Mouse (Mus musculus): ENCODE measurements around the gene Tmod1. TPM values are rescaled to one million over a fixed set of nuclear protein-coding genes. Genes with fewer than 3 reads are reported as not detected.

Tmod1 gene
- polyA plus RNA-seq, 1 experiment from 2014 or later: 203 TPM

- H3K4me2 ChIP-seq: no peak overlapping the region
- no peak overlapping the region for H3K9ac ChIP-seq (ENCODE audit: low read depth, low read length)
- H3K27me3 ChIP-seq (ENCODE audit: control insufficient read depth, insufficient read depth, low read length): no peaks in the 10 kb centered on the region
- H3K4me1 ChIP-seq (ENCODE audit: control insufficient read depth, insufficient read depth, low read length): peaks cover 14% of the 10 kb centered on the region
- no peak for ATAC-seq (replicated peaks; ENCODE audit: insufficient number of reproducible peaks, low FRiP score, low TSS enrichment)
- no peaks in the 10 kb centered on the region for H3K9me3 ChIP-seq (replicated peaks; ENCODE audit: control insufficient read depth, low read length)
- H3K27ac ChIP-seq (ENCODE audit: low read depth, low read length): no peak overlapping the region
- WGBS (ENCODE audit: insufficient replicate concordance): 67% methylated on average over 6 of the region's 6 CpGs
- H3K36me3 ChIP-seq (ENCODE audit: control insufficient read depth, insufficient read depth, low read length): no peaks in the 10 kb centered on the region
- no peak overlapping the region for H3K4me3 ChIP-seq (ENCODE audit: low read depth, low read length)
Measured at GRCm38 (mm10) chr4:46028224-46028623, 10.5 kb upstream of the Tmod1 start.

GRCm38 (mm10) chr4:46028781-46029180 is 10.0 kb upstream of the Tmod1 start:
- H3K27ac ChIP-seq (ENCODE audit: low read depth, low read length): no peak overlapping the region
- no peak overlapping the region for H3K9ac ChIP-seq (ENCODE audit: low read depth, low read length)

GRCm38 (mm10) chr4:46029552-46029951 is 9.2 kb upstream of the Tmod1 start:
- H3K36me3 ChIP-seq (ENCODE audit: control insufficient read depth, insufficient read depth, low read length): no peaks in the 10 kb centered on the region
- no peak overlapping the region for H3K4me3 ChIP-seq (ENCODE audit: low read depth, low read length)
- H3K9me3 ChIP-seq (replicated peaks; ENCODE audit: control insufficient read depth, low read length): no peaks in the 10 kb centered on the region
- ATAC-seq (replicated peaks; ENCODE audit: insufficient number of reproducible peaks, low FRiP score, low TSS enrichment): no peak
- no peaks in the 10 kb centered on the region for H3K27me3 ChIP-seq (ENCODE audit: control insufficient read depth, insufficient read depth, low read length)
- H3K4me2 ChIP-seq: no peak overlapping the region
- H3K9ac ChIP-seq (ENCODE audit: low read depth, low read length): no peak overlapping the region
- peaks cover 21% of the 10 kb centered on the region for H3K4me1 ChIP-seq (ENCODE audit: control insufficient read depth, insufficient read depth, low read length)
- 49% methylated on average over 9 of the region's 9 CpGs for WGBS (ENCODE audit: insufficient replicate concordance)
- no peak overlapping the region for H3K27ac ChIP-seq (ENCODE audit: low read depth, low read length)

More at GRCm38 (mm10) chr4:46028781-46029180, 10.0 kb upstream of the Tmod1 start:
- H3K36me3 ChIP-seq (ENCODE audit: control insufficient read depth, insufficient read depth, low read length): no peaks in the 10 kb centered on the region
- no peak overlapping the region for H3K4me3 ChIP-seq (ENCODE audit: low read depth, low read length)
- H3K9me3 ChIP-seq (replicated peaks; ENCODE audit: control insufficient read depth, low read length): no peaks in the 10 kb centered on the region
- H3K4me1 ChIP-seq (ENCODE audit: control insufficient read depth, insufficient read depth, low read length): peaks cover 18% of the 10 kb centered on the region
- H3K27me3 ChIP-seq (ENCODE audit: control insufficient read depth, insufficient read depth, low read length): no peaks in the 10 kb centered on the region
- no peak overlapping the region for H3K4me2 ChIP-seq
- WGBS (ENCODE audit: insufficient replicate concordance): 80% methylated on average over 4 of the region's 4 CpGs
- ATAC-seq (replicated peaks; ENCODE audit: insufficient number of reproducible peaks, low FRiP score, low TSS enrichment): no peak

- Histone ChIP-seq H3K9ac (ENCODE audit: low read depth, low read length) (peak overlapping the region; percentile 67), H3K4me1 (ENCODE audit: control insufficient read depth, insufficient read depth, low read length) (peaks cover 25% of the 10 kb centered on the region), H3K4me2 (peak overlapping the region; percentile 53), H3K36me3 (ENCODE audit: control insufficient read depth, insufficient read depth, low read length) (no peaks in the 10 kb centered on the region), H3K4me3 (ENCODE audit: low read depth, low read length) (no peak overlapping the region), H3K9me3 (replicated peaks; ENCODE audit: control insufficient read depth, low read length) (no peaks in the 10 kb centered on the region), H3K27me3 (ENCODE audit: control insufficient read depth, insufficient read depth, low read length) (0 out of 2 replicates have a peak, but pooled peaks cover under 1% of the 10 kb centered on the region), H3K27ac (ENCODE audit: low read depth, low read length) (peak overlapping the region; percentile 84)
- peak; percentile 39; the same call in 1 of the 2 replicates for ATAC-seq (replicated peaks; ENCODE audit: insufficient number of reproducible peaks, low FRiP score, low TSS enrichment)
- WGBS (ENCODE audit: insufficient replicate concordance): 24% methylated on average over 9 of the region's 9 CpGs
Measured at GRCm38 (mm10) chr4:46032448-46032847, 6.3 kb upstream of the Tmod1 start.

- no peak overlapping the region for H3K4me3 ChIP-seq (ENCODE audit: low read depth, low read length)
- H3K9me3 ChIP-seq (replicated peaks; ENCODE audit: control insufficient read depth, low read length): no peaks in the 10 kb centered on the region
- WGBS (ENCODE audit: insufficient replicate concordance): 25% methylated on average over 2 of the region's 2 CpGs
- H3K27me3 ChIP-seq (ENCODE audit: control insufficient read depth, insufficient read depth, low read length): 0 out of 2 replicates have a peak, but pooled peaks cover 8% of the 10 kb centered on the region
- no peak overlapping the region; the same call in 1 of the 2 replicates for H3K9ac ChIP-seq (ENCODE audit: low read depth, low read length)
- peak overlapping the region; percentile 53 for H3K4me2 ChIP-seq
- peaks cover 30% of the 10 kb centered on the region for H3K4me1 ChIP-seq (ENCODE audit: control insufficient read depth, insufficient read depth, low read length)
- no peaks in the 10 kb centered on the region for H3K36me3 ChIP-seq (ENCODE audit: control insufficient read depth, insufficient read depth, low read length)
- peak; percentile 74 for ATAC-seq (replicated peaks; ENCODE audit: insufficient number of reproducible peaks, low FRiP score, low TSS enrichment)
- peak overlapping the region; percentile 84 for H3K27ac ChIP-seq (ENCODE audit: low read depth, low read length)
Measured at GRCm38 (mm10) chr4:46033197-46033596, 5.5 kb upstream of the Tmod1 start.

- Histone ChIP-seq H3K9ac (ENCODE audit: low read depth, low read length) (peak overlapping the region; percentile 82), H3K4me1 (ENCODE audit: control insufficient read depth, insufficient read depth, low read length) (peaks cover 48% of the 10 kb centered on the region), H3K27me3 (ENCODE audit: control insufficient read depth, insufficient read depth, low read length) (peaks cover 20% of the 10 kb centered on the region; the same call in 1 of the 2 replicates), H3K36me3 (ENCODE audit: control insufficient read depth, insufficient read depth, low read length) (no peaks in the 10 kb centered on the region), H3K4me2 (peak overlapping the region; percentile 79), H3K9me3 (replicated peaks; ENCODE audit: control insufficient read depth, low read length) (no peaks in the 10 kb centered on the region), H3K27ac (ENCODE audit: low read depth, low read length) (peak overlapping the region; percentile 100), H3K4me3 (ENCODE audit: low read depth, low read length) (peak overlapping the region; percentile 85)
- WGBS (ENCODE audit: insufficient replicate concordance): 10% methylated on average over 12 of the region's 12 CpGs
- no peak for ATAC-seq (replicated peaks; ENCODE audit: insufficient number of reproducible peaks, low FRiP score, low TSS enrichment)
Measured at GRCm38 (mm10) chr4:46038591-46038891, 194 bp upstream of the Tmod1 start.

- Histone ChIP-seq H3K9ac (ENCODE audit: low read depth, low read length) (peak overlapping the region; percentile 82), H3K9me3 (replicated peaks; ENCODE audit: control insufficient read depth, low read length) (no peaks in the 10 kb centered on the region), H3K27ac (ENCODE audit: low read depth, low read length) (peak overlapping the region; percentile 100), H3K4me3 (ENCODE audit: low read depth, low read length) (peak overlapping the region; percentile 85), H3K27me3 (ENCODE audit: control insufficient read depth, insufficient read depth, low read length) (peaks cover 20% of the 10 kb centered on the region; the same call in 1 of the 2 replicates), H3K36me3 (ENCODE audit: control insufficient read depth, insufficient read depth, low read length) (no peaks in the 10 kb centered on the region), H3K4me2 (peak overlapping the region; percentile 79), H3K4me1 (ENCODE audit: control insufficient read depth, insufficient read depth, low read length) (peaks cover 56% of the 10 kb centered on the region)
- no peak for ATAC-seq (replicated peaks; ENCODE audit: insufficient number of reproducible peaks, low FRiP score, low TSS enrichment)
- WGBS (ENCODE audit: insufficient replicate concordance): 11% methylated on average over 6 of the region's 6 CpGs
Measured at GRCm38 (mm10) chr4:46039899-46040298, 1.2 kb downstream of the Tmod1 start.

GRCm38 (mm10) chr4:46040594-46041192 is 2.0 kb downstream of the Tmod1 start:
- Histone ChIP-seq H3K4me3 (ENCODE audit: low read depth, low read length) (peak overlapping the region; percentile 85), H3K27me3 (ENCODE audit: control insufficient read depth, insufficient read depth, low read length) (peaks cover 20% of the 10 kb centered on the region; the same call in 1 of the 2 replicates), H3K9me3 (replicated peaks; ENCODE audit: control insufficient read depth, low read length) (no peaks in the 10 kb centered on the region), H3K9ac (ENCODE audit: low read depth, low read length) (peak overlapping the region; percentile 82), H3K4me1 (ENCODE audit: control insufficient read depth, insufficient read depth, low read length) (peaks cover 55% of the 10 kb centered on the region), H3K36me3 (ENCODE audit: control insufficient read depth, insufficient read depth, low read length) (no peaks in the 10 kb centered on the region), H3K27ac (ENCODE audit: low read depth, low read length) (peak overlapping the region; percentile 100), H3K4me2 (peak overlapping the region; percentile 79)
- 7% methylated on average over 9 of the region's 9 CpGs for WGBS (ENCODE audit: insufficient replicate concordance)
- ATAC-seq (replicated peaks; ENCODE audit: insufficient number of reproducible peaks, low FRiP score, low TSS enrichment): peak; percentile 82

All from heart, embryonic 11.5 days (tissue).